Mouse (Mus musculus): Measurements from ENCODE around the gene Cyth1.

The Cyth1 gene

GRCm38 (mm10) chr11:118200834-118201830, 47.3 kb downstream of the Cyth1 start:
- no peak for ATAC-seq (ENCODE audit: low TSS enrichment)

- no peak for ATAC-seq (ENCODE audit: low TSS enrichment)
Measured at GRCm38 (mm10) chr11:118198296-118198600, 50.1 kb downstream of the Cyth1 start.

- no peak for ATAC-seq (ENCODE audit: low TSS enrichment)
Measured at GRCm38 (mm10) chr11:118197508-118198295, 50.7 kb downstream of the Cyth1 start.

GRCm38 (mm10) chr11:118196824-118197388, 51.5 kb downstream of the Cyth1 start:
- no peak for ATAC-seq (ENCODE audit: low TSS enrichment)

GRCm38 (mm10) chr11:118193390-118194147, 54.8 kb downstream of the Cyth1 start:
- peak; percentile 31; the same call in 1 of the 2 replicates for ATAC-seq (ENCODE audit: low TSS enrichment)

GRCm38 (mm10) chr11:118192973-118193372, 55.4 kb downstream of the Cyth1 start:
- no peak for ATAC-seq (ENCODE audit: low TSS enrichment)

- ATAC-seq (ENCODE audit: low TSS enrichment), result no peak
Measured at GRCm38 (mm10) chr11:118182768-118183167, 65.6 kb downstream of the Cyth1 start.

GRCm38 (mm10) chr11:118182353-118182752, 66.0 kb downstream of the Cyth1 start:
- ATAC-seq (ENCODE audit: low TSS enrichment), result peak; percentile 58

GRCm38 (mm10) chr11:118180199-118180598, 68.2 kb downstream of the Cyth1 start:
- no peak for ATAC-seq (ENCODE audit: low TSS enrichment)

- ATAC-seq (ENCODE audit: low TSS enrichment), result no peak
Measured at GRCm38 (mm10) chr11:118178236-118178635, 70.2 kb downstream of the Cyth1 start.

GRCm38 (mm10) chr11:118174752-118175151, 73.6 kb downstream of the Cyth1 start:
- no peak for ATAC-seq (ENCODE audit: low TSS enrichment)

- ATAC-seq (ENCODE audit: low TSS enrichment), result peak; percentile 53; the same call in 1 of the 2 replicates
Measured at GRCm38 (mm10) chr11:118172768-118173167, 75.6 kb downstream of the Cyth1 start.

- ATAC-seq (ENCODE audit: low TSS enrichment), result no peak
Measured at GRCm38 (mm10) chr11:118170333-118170732, 78.1 kb downstream of the Cyth1 start.

- ATAC-seq (ENCODE audit: low TSS enrichment), result no peak
Measured at GRCm38 (mm10) chr11:118168714-118169113, 79.7 kb downstream of the Cyth1 start.

GRCm38 (mm10) chr11:118166626-118167025, 81.8 kb downstream of the Cyth1 start:
- no peak for ATAC-seq (ENCODE audit: low TSS enrichment)

- ATAC-seq (ENCODE audit: low TSS enrichment), result no peak
Measured at GRCm38 (mm10) chr11:118165681-118166080, 82.7 kb downstream of the Cyth1 start.

GRCm38 (mm10) chr11:118164566-118164965, 83.8 kb downstream of the Cyth1 start:
- no peak for ATAC-seq (ENCODE audit: low TSS enrichment)

GRCm38 (mm10) chr11:118162245-118162644, 86.1 kb downstream of the Cyth1 start:
- ATAC-seq (ENCODE audit: low TSS enrichment), result no peak

GRCm38 (mm10) chr11:118161240-118161639, 87.2 kb downstream of the Cyth1 start:
- no peak for ATAC-seq (ENCODE audit: low TSS enrichment)

- no peak for ATAC-seq (ENCODE audit: low TSS enrichment)
Measured at GRCm38 (mm10) chr11:118160763-118161162, 87.6 kb downstream of the Cyth1 start.

- ATAC-seq (ENCODE audit: low TSS enrichment), result no peak
Measured at GRCm38 (mm10) chr11:118158753-118159152, 89.6 kb downstream of the Cyth1 start.

Data from frontal cortex, adult (tissue).